ENCODE assay signal across 21 mouse cellular contexts in the genomic region with DNA sequence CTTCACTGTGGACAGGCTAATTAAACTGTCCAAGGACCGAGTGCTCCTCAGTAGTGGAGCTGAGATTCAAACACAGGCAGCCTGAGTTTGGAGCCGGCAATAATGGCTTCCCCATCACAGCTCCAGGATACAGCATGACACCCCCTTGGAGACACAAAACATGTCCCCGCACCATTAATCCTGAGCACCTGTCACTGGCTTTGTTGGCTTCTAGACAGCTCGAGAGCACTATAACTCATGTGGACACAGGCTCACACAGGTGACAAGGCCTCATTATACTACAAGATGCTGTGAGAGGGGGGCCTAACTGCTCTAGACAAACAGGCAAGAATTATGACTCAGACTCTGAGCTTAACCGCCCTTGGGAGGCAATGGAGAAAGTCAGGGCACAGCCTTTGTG.
DNase-seq lines count a peak whose midpoint lies in the region; ATAC-seq lines count a peak whose summit lies in the region.
"Had no signal": no experiment of that assay in that cellular context is flagged by ENCODE, and none has a peak within 500 bp of the region (broad histone marks: within the 10 kb centered on the region; RNA-seq: fewer than 3 reads in every experiment).

No protein-coding gene starts in this region.

- no peak overlapping the region for H3K27ac ChIP-seq in kidney, embryonic 15.5 days
- no peak overlapping the region for H3K27ac ChIP-seq in neural tube, embryonic 12.5 days
- H3K27ac ChIP-seq in neural tube, embryonic 15.5 days (replicated peaks), result no peak overlapping the region
- no peak overlapping the region for H3K27ac ChIP-seq in neural tube, embryonic 13.5 days (replicated peaks)
- H3K27ac ChIP-seq: embryonic facial prominence, embryonic 13.5 days; embryonic facial prominence, embryonic 15.5 days; forebrain, embryonic 10.5 days; forebrain, embryonic 12.5 days had no signal

- H3K9ac ChIP-seq in kidney, embryonic 15.5 days, result no peak overlapping the region
- no peak overlapping the region for H3K9ac ChIP-seq in neural tube, embryonic 12.5 days
- no peak overlapping the region for H3K9ac ChIP-seq in neural tube, embryonic 15.5 days (replicated peaks)
- H3K9ac ChIP-seq in neural tube, embryonic 13.5 days, result no peak overlapping the region
- H3K9ac ChIP-seq: embryonic facial prominence, embryonic 13.5 days; embryonic facial prominence, embryonic 15.5 days; forebrain, embryonic 12.5 days had no signal

- DNase-seq in kidney, adult 9 months, result no peak
- DNase-seq in left cerebral cortex, postnatal 25 days (ENCODE audit: low spot score in 2 of 2), result no peak
- DNase-seq: adrenal gland, adult 2 months; adrenal gland, postnatal 10 days; adrenal gland, postnatal 25 days; cerebellum, adult 11 months; cerebellum, adult 18-20 months; cerebellum, adult 8-10 months; cerebellum, adult 9-11 months; cerebellum, postnatal 36 days; embryo, embryonic 11 days had no signal

- no peak overlapping the region for H3K4me3 ChIP-seq in kidney, embryonic 15.5 days (replicated peaks)
- no peak overlapping the region for H3K4me3 ChIP-seq in neural tube, embryonic 12.5 days
- H3K4me3 ChIP-seq in neural tube, embryonic 15.5 days (replicated peaks), result no peak overlapping the region
- no peak overlapping the region for H3K4me3 ChIP-seq in neural tube, embryonic 13.5 days
- H3K4me3 ChIP-seq: embryonic facial prominence, embryonic 13.5 days; embryonic facial prominence, embryonic 15.5 days; erythroblast, embryonic 14.5 days; forebrain, embryonic 10.5 days; forebrain, embryonic 12.5 days had no signal

- H3K4me2 ChIP-seq in kidney, embryonic 15.5 days, result no peak overlapping the region
- no peak overlapping the region for H3K4me2 ChIP-seq in neural tube, embryonic 12.5 days (replicated peaks)
- H3K4me2 ChIP-seq in neural tube, embryonic 15.5 days, result no peak overlapping the region
- no peak overlapping the region for H3K4me2 ChIP-seq in neural tube, embryonic 13.5 days
- H3K4me2 ChIP-seq: embryonic facial prominence, embryonic 13.5 days; embryonic facial prominence, embryonic 15.5 days; forebrain, embryonic 12.5 days had no signal

- H3K36me3 ChIP-seq in kidney, embryonic 15.5 days, result peaks cover 4% of the 10 kb centered on the region
- peaks cover 3% of the 10 kb centered on the region; the same call in 1 of the 2 replicates for H3K36me3 ChIP-seq in neural tube, embryonic 12.5 days
- H3K36me3 ChIP-seq in neural tube, embryonic 15.5 days, result no peaks in the 10 kb centered on the region
- H3K36me3 ChIP-seq in neural tube, embryonic 13.5 days, result 0 out of 2 replicates have a peak, but pooled peaks cover 9% of the 10 kb centered on the region

- H3K27me3 ChIP-seq in kidney, embryonic 15.5 days, result no peaks in the 10 kb centered on the region
- H3K27me3 ChIP-seq in neural tube, embryonic 12.5 days (replicated peaks), result no peaks in the 10 kb centered on the region
- no peaks in the 10 kb centered on the region for H3K27me3 ChIP-seq in neural tube, embryonic 15.5 days (replicated peaks)
- H3K27me3 ChIP-seq in neural tube, embryonic 13.5 days, result no peaks in the 10 kb centered on the region
- H3K27me3 ChIP-seq: embryonic facial prominence, embryonic 13.5 days; embryonic facial prominence, embryonic 15.5 days; forebrain, embryonic 12.5 days had no signal

- 0 out of 2 replicates have a peak, but pooled peaks have one; percentile 22 for ATAC-seq in kidney, embryonic 15.5 days (replicated peaks; ENCODE audit: low FRiP score)
- peak; percentile 72 for ATAC-seq in neural tube, embryonic 12.5 days (ENCODE audit: low FRiP score, low read depth)
- ATAC-seq in neural tube, embryonic 15.5 days (ENCODE audit: low FRiP score), result no peak
- ATAC-seq in neural tube, embryonic 13.5 days (ENCODE audit: low read depth), result peak; percentile 44; the same call in 1 of the 2 replicates
- ATAC-seq: forebrain, embryonic 14.5 days had no signal

- intact Hi-C loops in left cerebral cortex, postnatal 25 days (cut with DNase I), result no loop called here

- WGBS in kidney, embryonic 15.5 days, result 47% methylated on average over 5 of the region's 5 CpGs
- 34% methylated on average over 5 of the region's 5 CpGs for WGBS in neural tube, embryonic 12.5 days
- 25% methylated on average over 5 of the region's 5 CpGs for WGBS in neural tube, embryonic 15.5 days
- WGBS in neural tube, embryonic 13.5 days, result 37% methylated on average over 5 of the region's 5 CpGs

- H3K4me1 ChIP-seq in kidney, embryonic 15.5 days, result peaks cover 16% of the 10 kb centered on the region
- peaks cover 19% of the 10 kb centered on the region for H3K4me1 ChIP-seq in neural tube, embryonic 12.5 days
- H3K4me1 ChIP-seq in neural tube, embryonic 15.5 days, result peaks cover 7% of the 10 kb centered on the region; the same call in 1 of the 2 replicates
- peaks cover 24% of the 10 kb centered on the region for H3K4me1 ChIP-seq in neural tube, embryonic 13.5 days (replicated peaks)
- H3K4me1 ChIP-seq: embryonic facial prominence, embryonic 13.5 days; embryonic facial prominence, embryonic 15.5 days; forebrain, embryonic 10.5 days had no signal

- no peaks in the 10 kb centered on the region for H3K9me3 ChIP-seq in kidney, embryonic 15.5 days (replicated peaks)
- H3K9me3 ChIP-seq in neural tube, embryonic 12.5 days, result no peaks in the 10 kb centered on the region
- H3K9me3 ChIP-seq in neural tube, embryonic 15.5 days (replicated peaks), result no peaks in the 10 kb centered on the region
- H3K9me3 ChIP-seq in neural tube, embryonic 13.5 days, result no peaks in the 10 kb centered on the region
- H3K9me3 ChIP-seq: embryonic facial prominence, embryonic 13.5 days; embryonic facial prominence, embryonic 15.5 days; forebrain, embryonic 10.5 days; forebrain, embryonic 12.5 days had no signal
